Mouse (Mus musculus): ENCODE results near the gene Sult2b1.

GRCm38 (mm10) chr7:45701072-45701471 is 83.4 kb downstream of the Sult2b1 start:
- TF ChIP-seq ZNF384 (IDR thresholded peaks at IDR 0.05; ENCODE audit: low read depth, low read length) (no peak), CHD2 (IDR thresholded peaks at IDR 0.05; ENCODE audit: low read depth, low read length) (no peak), MAFK (IDR thresholded peaks at IDR 0.05; ENCODE audit: insufficient read depth, low read depth, low read length) (no peak), HCFC1 (IDR thresholded peaks at IDR 0.05; ENCODE audit: borderline replicate concordance, insufficient read depth, low read length) (no peak)

Measured in ES-E14 (cell line).